Mouse (Mus musculus): ENCODE measurements around the gene Rgsl1.
A peak's percentile ranks its signal among the peaks of the same experiment; 100 is the strongest.
"Not testable (repeated sequence)": the region's sequence is repeated elsewhere in the genome, so short reads cannot be mapped to it uniquely, and the experiment has no call there.

Gene Rgsl1

GRCm38 (mm10) chr1:153844042-153844441 is at the start of gene Rgsl1:
Rgsl1 (minus strand) TSS chr1:153844142.
- no peak for DNase-seq

- no peak for DNase-seq
Observed at GRCm38 (mm10) chr1:153891442-153891841, 47.5 kb upstream of the Rgsl1 start, which contains the start of gene Teddm1a. Teddm1a (plus strand) TSS chr1:153891742.

- DNase-seq = no peak
Observed at GRCm38 (mm10) chr1:153890121-153890520, 46.2 kb upstream of the Rgsl1 start.

GRCm38 (mm10) chr1:153886024-153886633 is 42.2 kb upstream of the Rgsl1 start:
- no peak for DNase-seq

- DNase-seq = not testable (repeated sequence)
Observed at GRCm38 (mm10) chr1:153880391-153880790, 36.4 kb upstream of the Rgsl1 start.

- DNase-seq = no peak
Observed at GRCm38 (mm10) chr1:153874045-153874444, 30.1 kb upstream of the Rgsl1 start, which contains the start of gene Teddm1b. Teddm1b (plus strand) TSS chr1:153874345.

GRCm38 (mm10) chr1:153855946-153856345 is 12.0 kb upstream of the Rgsl1 start:
- DNase-seq = no peak

GRCm38 (mm10) chr1:153852696-153853095 is 8.8 kb upstream of the Rgsl1 start:
- DNase-seq = not testable (repeated sequence)

- DNase-seq = no peak
Observed at GRCm38 (mm10) chr1:153846867-153847266, 2.9 kb upstream of the Rgsl1 start.

GRCm38 (mm10) chr1:153846420-153846819 is 2.5 kb upstream of the Rgsl1 start:
- DNase-seq = no peak

GRCm38 (mm10) chr1:153842121-153842740 is 1.7 kb downstream of the Rgsl1 start:
- no peak for DNase-seq

- no peak for DNase-seq
Observed at GRCm38 (mm10) chr1:153836036-153836435, 7.9 kb downstream of the Rgsl1 start.

GRCm38 (mm10) chr1:153830746-153831145 is 13.2 kb downstream of the Rgsl1 start:
- no peak for DNase-seq

GRCm38 (mm10) chr1:153820216-153820615 is 23.7 kb downstream of the Rgsl1 start:
- no peak for DNase-seq

- no peak for DNase-seq
Observed at GRCm38 (mm10) chr1:153814278-153814677, 29.7 kb downstream of the Rgsl1 start.

- peak; percentile 11 to 60 for DNase-seq
Observed at GRCm38 (mm10) chr1:153807390-153807993, 36.5 kb downstream of the Rgsl1 start.

- no peak for DNase-seq
Observed at GRCm38 (mm10) chr1:153803530-153803929, 40.4 kb downstream of the Rgsl1 start.

GRCm38 (mm10) chr1:153802691-153803090 is 41.3 kb downstream of the Rgsl1 start:
- DNase-seq = no peak

GRCm38 (mm10) chr1:153794241-153794640 is 49.7 kb downstream of the Rgsl1 start:
- DNase-seq = no peak

- no peak for DNase-seq
Observed at GRCm38 (mm10) chr1:153790708-153791107, 53.2 kb downstream of the Rgsl1 start.

- DNase-seq = no peak
Observed at GRCm38 (mm10) chr1:153785608-153786007, 58.3 kb downstream of the Rgsl1 start.

GRCm38 (mm10) chr1:153783339-153783738 is 60.6 kb downstream of the Rgsl1 start:
- DNase-seq = no peak

GRCm38 (mm10) chr1:153778205-153778604 is 65.7 kb downstream of the Rgsl1 start:
- DNase-seq = no peak

- DNase-seq = no peak
Observed at GRCm38 (mm10) chr1:153776257-153776656, 67.7 kb downstream of the Rgsl1 start.
